Mouse (Mus musculus) kidney, adult 9 months (tissue): ENCODE results near the gene Senp1.

Source experiments
- DNase-seq: peaks from one replicate; pipeline ENCODE4 v3.0.0; 2022

The Senp1 gene

DNA sequence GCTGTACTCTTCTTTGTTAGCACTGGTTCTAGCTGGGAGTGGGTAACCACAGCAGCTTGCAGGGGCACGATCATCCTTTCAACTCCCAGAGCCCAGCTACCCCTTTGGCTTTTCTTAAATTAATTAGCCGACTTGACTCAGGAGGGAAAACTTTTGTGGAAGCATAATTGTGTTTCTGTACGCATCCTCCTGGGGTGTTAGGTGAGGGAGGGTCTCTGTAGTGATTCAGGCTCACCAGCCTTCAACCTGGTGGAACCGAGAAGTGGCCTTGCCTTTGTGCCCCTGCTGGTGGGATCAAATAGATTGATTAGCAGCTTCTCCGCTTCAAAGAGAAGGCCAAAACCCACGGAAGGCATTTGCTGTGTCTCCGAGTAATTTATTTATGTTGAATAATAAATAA lies 93.6 kb downstream of the Senp1 start:
- DNase-seq = no peak

DNA sequence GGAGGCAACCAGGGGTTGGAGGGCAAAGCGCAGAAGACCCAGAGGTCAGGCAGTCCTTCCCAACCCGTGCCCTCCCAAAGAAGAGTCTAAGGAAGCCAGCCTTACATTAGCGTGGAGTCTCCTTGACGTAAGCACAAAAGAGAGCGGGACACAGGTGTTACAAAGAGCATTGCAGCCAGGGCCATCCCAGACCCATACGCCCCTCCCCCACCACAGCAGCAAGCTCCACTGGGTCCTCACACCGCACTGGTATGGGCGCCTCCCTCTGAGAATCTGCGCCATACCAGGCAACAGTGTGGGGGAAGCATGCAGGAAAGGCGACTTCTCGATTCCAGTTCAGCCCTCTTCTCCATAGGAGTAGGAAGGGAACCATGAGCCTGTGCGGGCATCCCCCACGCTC lies 94.0 kb downstream of the Senp1 start:
- DNase-seq = no peak

GRCm38 (mm10) chr15:97996716-97997256 lies 96.8 kb downstream of the Senp1 start:
- no peak for DNase-seq

DNA sequence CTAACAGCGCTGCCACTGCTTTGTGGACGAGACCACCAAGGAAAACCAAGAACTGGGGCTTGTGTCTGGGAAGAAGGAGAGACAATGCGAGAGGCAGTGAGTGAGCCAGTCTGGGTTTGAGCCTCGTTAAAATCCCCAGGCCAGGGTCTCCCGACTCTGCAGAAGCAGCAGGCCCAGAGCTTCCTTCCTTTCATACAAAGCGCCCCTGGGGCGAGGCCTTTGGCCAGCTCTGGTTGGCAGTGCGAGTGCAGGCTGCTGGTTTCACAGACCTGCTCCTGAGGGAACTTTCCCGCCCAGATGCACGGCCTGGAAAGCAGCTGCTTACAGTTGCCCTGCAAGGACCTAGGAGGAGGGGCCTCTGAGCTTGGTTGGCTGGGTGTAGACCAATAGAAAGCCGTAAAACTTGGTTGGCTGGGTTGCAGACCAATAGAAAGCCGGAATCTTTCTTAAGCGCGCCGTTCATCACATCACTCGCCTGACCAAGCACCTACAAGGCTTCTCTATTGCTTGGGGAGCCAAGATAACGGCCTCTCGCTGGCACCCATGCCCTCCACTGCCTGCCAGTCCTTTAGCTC lies 100.7 kb downstream of the Senp1 start:
- peak; percentile 86 for DNase-seq

DNA sequence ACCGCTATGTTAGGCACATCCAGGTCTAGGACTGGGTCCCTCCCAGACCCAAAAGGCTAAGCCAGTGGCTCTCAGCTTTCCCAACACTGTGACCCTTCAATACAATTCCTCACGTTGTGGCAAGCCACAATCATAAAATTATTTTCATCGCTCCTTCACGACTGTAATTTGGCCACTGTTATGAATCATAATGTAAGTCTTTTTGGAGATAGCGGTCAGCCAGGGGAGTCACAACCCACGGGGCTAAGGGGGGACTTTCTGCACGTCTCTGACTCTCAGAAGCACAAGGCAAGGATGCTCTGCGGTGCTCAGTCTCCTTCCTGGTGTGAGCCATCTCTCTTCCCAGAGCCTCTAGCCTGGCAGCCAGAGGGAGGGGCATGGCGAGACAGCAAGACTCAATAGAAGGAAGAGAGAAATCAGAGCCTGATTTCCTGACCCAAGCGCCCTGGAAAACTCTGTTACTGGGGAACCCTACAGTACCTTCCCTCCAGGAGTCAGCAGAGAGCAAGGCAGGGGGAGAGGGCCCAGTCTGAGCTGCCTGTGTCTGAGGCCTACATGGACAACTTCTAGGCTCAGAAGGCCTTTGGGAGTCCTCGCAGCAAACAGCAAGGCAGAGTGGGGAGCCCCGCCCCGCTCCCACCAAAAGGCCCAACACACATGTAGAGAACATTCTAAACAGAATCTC lies 101.4 kb downstream of the Senp1 start:
- no peak for DNase-seq

DNA sequence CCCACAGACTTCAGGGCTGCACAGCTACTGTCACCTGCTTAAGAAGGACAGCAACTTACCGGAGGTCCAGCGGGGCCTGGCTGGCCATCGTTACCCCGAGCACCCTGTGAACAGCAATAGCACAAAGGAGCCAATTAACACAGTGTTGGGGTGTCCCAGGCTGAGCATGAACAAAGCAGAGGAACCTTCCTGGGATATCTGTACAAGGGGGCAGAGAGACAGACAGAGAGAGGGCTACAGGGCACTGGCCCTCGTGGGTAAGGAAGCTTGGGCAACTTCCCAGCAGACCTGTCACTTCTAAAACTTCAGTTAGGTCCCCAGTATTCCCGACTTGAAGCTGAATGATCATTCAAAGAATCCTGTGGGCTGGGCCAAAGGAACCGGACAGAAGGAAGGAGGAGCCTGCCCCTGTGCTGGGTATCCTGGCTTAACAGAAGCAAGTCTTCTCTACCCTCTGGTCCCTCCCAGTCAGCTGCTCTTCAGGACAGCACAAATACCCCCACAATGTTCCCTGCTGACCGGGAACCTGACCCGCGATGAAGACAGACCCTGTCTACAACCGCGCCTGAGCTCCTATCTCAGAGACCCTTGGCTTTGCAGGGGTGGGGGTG lies 102.2 kb downstream of the Senp1 start:
- no peak for DNase-seq

DNA sequence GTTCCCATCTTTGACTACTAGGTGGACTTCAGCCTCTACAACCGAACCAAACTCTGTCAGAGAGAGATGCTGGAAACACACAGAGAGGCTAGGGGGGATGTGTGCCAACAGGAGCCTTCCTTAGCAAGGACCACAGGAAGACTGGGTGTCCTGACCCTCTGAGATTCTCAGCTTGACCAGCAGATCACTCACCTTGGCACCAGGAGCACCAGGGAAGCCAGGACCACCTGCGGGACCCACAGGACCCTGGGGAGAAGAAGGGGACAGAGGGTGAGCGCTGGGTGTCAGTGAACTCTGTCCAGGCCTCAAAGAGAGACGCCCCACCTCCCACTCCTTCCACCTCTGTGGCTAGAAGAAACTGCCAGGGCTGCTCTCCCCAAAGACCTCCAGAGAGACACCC lies 102.8 kb downstream of the Senp1 start:
- DNase-seq = no peak

GRCm38 (mm10) chr15:97990124-97990523 lies 103.4 kb downstream of the Senp1 start:
- DNase-seq = no peak

GRCm38 (mm10) chr15:97989544-97989943 lies 104.0 kb downstream of the Senp1 start:
- DNase-seq = no peak
